Mouse (Mus musculus): Measurements from ENCODE around the gene Rab35. TPM values are rescaled to one million over a fixed set of nuclear protein-coding genes. Genes with fewer than 3 reads are reported as not detected.

Rab35 gene
- total RNA-seq (2021): 10 to 100 TPM; 45.7 to 46.6 TPM
- long read RNA-seq, experiment 1, transcript Rab35-201 (6 exons, 2,820 nt): major isoform, 17 of 22 reads
- long read RNA-seq, experiment 1, partial matches to known transcripts: 1 of 22 reads
- long read RNA-seq, experiment 1, other reads (novel, unspliced or antisense): 4 of 22 reads
- long read RNA-seq, experiment 2, transcript Rab35-201 (6 exons, 2,820 nt): major isoform, 9 of 14 reads
- long read RNA-seq, experiment 2, partial matches to known transcripts: 2 of 14 reads
- long read RNA-seq, experiment 2, other reads (novel, unspliced or antisense): 3 of 14 reads

- peak; percentile 93 to 98 for DNase-seq
Measured at GRCm38 (mm10) chr5:115631505-115632357, at the start of gene Rab35. TSS of gene Rab35 (plus strand) at chr5:115631908.

DNA sequence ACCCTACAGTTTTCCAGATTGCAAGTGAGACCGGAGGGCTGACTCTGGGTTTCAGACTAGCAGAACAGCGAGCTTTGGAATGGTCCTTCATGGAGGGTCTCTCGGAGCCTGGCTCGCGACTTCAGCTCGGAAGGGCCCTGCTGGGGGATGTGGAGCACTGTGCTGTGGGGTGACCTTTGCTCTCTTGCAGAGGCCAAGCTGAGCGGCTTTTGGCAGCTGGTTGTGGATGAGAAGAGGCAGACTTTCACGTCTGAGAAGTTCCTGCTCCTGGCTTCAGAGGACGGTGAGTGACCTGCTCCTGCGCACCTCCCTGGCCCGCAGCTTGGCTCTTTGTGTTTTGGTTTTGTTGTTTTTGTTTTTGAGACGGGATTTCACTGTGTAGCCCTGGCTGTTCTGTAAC, 46.1 kb upstream of the Rab35 start:
- DNase-seq: no peak

DNA sequence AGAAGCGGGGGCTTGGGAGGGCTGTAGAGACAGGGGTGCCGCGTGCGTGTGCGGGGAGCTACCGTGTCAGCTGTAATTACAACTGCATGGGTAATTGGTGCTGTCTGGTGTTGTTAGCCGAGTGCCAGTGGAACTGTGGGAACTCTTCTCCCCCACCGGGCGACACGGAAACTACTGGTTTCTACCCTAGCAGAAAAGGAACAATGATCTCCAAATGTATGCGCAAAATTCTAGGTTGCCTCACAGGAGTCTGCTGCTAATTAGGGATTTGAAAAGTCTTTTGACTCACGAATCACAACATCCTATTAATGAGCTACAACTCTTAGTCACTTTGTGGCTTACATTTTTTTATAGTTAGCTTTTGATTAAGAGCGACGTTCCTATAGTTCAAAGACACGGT, 45.5 kb upstream of the Rab35 start:
- no peak for DNase-seq

- DNase-seq: no peak
Measured at GRCm38 (mm10) chr5:115586780-115587179, 44.9 kb upstream of the Rab35 start.

- DNase-seq: no peak
Measured at GRCm38 (mm10) chr5:115591028-115591427, 40.7 kb upstream of the Rab35 start.

DNA sequence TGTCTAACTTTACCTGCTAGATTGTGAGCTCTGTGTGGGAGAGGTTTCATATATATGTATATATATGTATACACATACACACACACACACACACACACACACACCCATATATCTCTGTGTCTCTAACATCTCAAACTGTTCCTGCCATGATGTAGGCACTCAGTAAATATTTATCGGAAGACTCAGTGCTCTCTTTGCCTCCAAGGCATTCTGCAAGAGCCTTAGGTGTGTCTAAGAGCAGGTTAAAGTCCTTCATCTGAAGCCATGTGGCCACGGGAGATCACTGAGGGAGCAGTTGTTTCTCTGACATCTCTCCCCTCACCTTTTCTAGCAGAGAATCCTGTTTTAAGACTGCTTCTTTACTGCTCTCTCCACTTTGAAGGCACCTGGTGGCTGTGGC, 40.2 kb upstream of the Rab35 start:
- DNase-seq: no peak

DNA sequence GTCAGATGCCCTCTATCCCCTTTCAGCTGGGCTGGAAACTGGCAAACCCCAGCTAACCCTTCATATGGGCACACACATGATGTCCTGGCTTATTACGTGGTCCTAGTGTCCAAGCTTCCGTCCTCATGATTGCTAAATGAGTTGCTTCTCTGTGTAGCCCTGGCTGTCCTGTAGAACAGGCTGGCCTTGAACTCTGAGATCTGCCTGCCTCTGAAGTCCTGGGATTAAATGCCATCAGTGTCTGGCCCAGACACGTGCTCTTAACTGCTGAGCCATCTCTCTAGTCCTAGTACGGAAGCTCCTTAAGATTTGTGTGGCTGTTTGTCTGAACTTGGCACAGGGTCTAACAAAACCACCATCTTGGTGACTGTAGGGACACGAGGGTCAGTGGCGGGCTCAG, 28.1 kb upstream of the Rab35 start:
- no peak for DNase-seq

DNA sequence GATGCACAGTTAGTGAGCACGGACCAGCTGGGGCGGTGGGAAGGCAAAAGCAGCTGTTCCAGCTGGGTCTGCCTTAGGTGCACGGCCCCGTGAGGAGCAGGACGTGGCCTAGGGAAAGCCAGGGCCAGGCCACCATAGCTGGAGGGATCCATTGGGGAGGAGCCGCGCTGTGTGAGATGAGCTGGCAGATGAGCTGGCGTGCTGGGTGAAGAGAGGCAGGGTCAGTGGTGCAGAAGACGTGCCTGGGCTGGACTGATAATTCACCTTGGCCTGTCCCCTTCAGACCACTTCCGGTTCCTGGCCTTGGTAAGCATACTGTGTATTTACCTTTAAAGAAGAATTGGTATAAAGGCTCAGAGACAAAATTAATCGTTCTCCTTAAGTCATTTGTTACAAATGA, 20.1 kb upstream of the Rab35 start:
- DNase-seq: no peak

- DNase-seq: no peak
Measured at GRCm38 (mm10) chr5:115613332-115613731, 18.4 kb upstream of the Rab35 start.

- DNase-seq: peak; percentile 72 to 75
Measured at GRCm38 (mm10) chr5:115614948-115615347, 16.8 kb upstream of the Rab35 start.

- no peak for DNase-seq
Measured at GRCm38 (mm10) chr5:115619690-115620089, 12.0 kb upstream of the Rab35 start.

DNA sequence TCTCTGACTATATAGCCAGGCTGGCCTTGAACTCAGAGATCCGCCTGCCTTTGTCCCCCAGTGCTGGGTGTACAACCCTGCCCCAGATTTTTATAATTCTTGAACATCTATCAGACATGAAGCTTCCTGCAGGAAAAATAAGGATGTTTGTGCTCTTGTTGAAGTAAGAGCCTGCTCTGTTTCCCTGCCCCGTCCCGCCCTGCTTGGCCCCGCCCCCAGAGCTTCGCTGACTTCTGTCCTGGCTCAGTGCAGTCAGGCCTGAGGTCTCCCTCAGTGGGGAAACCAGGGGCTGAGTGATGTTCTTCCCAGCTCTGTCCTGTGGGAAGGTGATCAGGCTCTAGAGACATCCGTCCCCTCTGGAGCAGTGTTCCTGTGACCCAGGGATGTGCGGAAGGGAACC, 9.0 kb upstream of the Rab35 start:
- DNase-seq: no peak

DNA sequence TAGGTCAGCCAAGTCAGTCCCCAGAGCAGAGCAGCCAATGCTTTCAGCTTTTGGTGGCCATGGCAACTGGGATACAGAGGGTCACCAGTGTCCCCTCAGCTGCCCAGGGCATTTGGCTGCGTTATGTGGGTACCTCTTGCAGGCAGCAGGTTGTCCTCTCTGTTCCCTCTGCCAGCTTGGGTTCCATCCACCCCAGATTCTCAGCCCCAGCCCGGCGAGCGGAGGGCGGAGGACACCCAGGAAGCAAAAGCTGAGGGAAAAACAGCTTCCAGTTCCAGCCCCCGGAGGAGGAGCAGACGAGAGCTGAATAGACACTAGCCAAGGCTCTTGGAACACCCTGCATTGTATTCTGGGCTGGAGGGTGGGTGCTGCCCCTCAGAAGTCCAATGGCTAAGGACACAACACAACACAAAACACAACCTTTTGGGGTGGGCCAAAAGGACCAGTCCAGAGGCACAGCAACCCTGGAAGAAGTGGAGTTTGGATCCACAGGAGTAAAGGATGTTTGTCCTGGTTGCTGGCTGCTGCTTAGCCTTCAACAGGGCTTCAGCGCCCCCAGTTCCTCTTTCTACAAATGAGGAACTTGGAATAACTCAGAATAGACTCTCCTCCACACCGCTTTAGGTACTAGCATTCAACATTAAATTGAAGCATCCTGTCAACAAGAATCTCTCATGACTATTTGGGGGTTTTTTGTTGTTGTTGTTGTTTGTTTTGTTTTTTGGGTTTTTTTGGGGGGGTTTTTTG, 7.8 kb upstream of the Rab35 start:
- DNase-seq: peak; percentile 42 to 46

DNA sequence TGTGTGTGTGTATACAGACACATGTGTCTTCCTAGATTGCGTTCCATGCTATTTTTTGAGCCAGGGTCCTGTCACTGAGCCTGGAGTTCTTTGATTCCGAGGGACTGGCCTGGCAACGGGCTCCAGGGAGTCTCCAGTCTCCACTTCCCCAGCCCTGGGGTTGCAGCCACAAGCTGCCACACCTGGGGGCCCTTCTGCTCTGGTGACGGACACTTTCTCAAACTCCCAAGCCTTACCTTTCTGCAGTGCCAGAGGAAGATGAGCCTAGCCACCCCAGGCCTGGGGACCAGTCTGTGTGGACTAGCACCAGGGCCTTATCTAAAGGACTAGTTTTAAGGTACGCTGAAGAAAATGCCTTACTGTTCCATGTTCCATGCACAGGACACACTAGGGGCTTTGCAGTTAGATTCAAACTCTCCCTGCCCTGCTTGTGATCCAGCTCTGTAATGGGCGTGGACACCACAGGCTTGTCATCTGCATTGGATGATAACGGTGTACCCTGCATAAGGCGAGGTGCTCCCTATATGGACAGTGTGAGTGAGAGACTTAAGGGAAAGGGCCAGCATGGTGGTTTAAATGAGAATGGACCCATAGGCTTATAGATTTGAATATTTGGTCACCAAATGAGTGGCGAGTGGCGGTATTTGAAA, 5.3 kb upstream of the Rab35 start:
- DNase-seq: no peak

- no peak for DNase-seq
Measured at GRCm38 (mm10) chr5:115628083-115628482, 3.6 kb upstream of the Rab35 start.

DNA sequence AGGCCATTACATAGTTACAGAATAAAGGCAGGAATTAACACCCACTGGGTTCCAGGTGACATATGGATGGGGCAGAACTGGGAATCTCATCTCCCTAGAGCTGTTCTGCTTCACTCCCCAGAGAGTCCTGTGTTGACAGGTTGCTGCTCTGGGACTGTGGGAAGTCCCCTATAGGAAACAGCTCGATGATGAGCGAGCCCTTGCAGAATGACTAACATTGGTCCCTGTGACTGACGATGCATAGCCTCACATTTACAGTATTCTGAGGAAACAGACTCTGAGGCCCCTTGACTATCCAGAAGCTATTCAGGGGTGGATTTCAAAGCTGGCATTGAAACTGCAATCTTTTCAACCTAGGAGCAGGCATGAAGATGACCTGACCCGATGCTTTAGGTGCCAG, 2.0 kb upstream of the Rab35 start:
- no peak for DNase-seq

- DNase-seq: no peak
Measured at GRCm38 (mm10) chr5:115630291-115630690, 1.4 kb upstream of the Rab35 start.

DNA sequence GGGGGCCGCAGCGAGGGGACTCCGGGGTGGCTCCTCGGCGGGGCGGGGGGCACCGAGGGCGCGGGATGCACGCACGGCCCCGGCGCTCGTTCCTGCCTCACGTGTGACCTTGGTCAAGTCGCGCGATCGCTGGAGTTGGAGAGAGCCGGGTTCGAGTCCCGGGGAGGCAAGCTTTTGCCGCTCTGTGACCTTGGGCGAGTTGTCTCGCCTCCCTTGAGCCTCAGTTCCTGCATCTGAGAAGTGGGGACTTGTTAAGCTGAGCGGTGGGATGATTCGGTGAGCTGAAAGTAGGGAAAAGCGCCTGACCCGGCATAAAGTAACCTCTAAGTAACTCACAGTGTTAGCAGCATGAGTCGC, 628 bp downstream of the Rab35 start:
- DNase-seq: peak; percentile 29 to 43

- no peak for DNase-seq
Measured at GRCm38 (mm10) chr5:115633060-115633459, 1.4 kb downstream of the Rab35 start.

DNA sequence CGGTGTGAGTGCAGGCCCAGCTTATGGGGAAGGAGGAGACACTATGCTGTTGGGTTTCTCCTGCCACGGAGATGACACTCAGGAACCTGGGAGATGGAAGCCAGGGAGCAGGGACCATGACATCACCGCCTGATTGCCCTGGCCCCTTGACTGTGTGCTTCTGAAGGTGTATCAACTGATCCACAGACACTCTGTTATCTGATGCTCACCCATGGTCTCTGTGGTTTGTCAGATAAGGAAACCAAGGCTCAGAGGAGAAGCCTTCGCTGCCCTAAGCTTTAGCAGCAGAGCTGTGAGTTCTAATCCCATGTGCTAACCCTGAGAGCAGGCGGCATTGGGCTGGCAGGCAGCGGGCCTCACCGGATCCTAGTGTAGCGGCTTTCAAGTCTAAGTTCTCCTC, 2.3 kb downstream of the Rab35 start:
- DNase-seq: no peak

DNA sequence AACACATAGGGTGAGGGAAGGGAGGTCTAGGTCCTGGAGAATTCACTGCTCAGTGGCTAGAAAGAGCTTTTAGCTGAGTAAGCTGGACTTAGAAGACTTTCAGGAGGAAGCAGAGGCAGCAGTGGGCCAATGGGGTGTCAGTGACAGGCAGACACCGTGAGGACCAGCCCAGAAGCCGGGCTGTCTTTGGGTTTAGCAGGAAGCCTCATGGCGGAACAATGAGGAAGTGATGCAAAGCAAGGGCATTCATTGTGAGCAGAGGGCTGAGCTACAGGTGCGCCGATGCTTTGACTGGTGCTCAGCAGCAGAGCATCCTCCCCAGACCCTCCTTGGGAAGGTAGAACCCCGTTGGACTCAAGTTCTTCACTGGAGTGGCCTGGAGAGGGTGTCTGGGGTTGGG, 3.8 kb downstream of the Rab35 start:
- peak in 1 of 2 experiments; percentile 63 for DNase-seq

GRCm38 (mm10) chr5:115644192-115644591, 12.5 kb downstream of the Rab35 start:
- DNase-seq: no peak

DNA sequence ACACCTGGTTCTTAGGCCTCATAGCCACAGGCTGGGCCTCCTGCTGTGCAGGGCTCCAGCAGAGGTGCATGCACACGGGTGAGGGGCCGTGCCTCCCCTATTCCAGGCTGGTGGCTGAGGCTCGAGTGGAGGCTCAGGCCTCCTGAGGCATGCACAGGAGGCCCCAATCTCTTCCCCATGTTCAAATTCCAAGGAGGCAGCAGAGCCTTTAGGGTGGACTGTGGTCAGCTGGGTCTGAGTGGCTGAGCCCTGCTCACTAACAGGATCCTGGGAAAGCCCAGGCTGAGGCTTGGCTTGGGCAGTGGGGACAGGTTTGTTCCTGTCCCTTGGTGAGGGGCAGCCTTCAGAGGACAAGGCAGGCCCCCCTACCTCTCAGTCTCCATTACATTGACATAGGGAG, 17.2 kb downstream of the Rab35 start:
- no peak for DNase-seq

Data from heart, adult 18-20 months (tissue).